Mouse (Mus musculus) adipocyte (in vitro differentiated cells): ENCODE measurements at regions not wholly inside any gene's neighbourhood (a gene's known extent, or its start where the extent isn't known, plus 50 kb on each side); places are given as distances from the start of the nearest gene placed in this dataset.
"Not testable (repeated sequence)": the region's sequence is repeated elsewhere in the genome, so short reads cannot be mapped to it uniquely, and the experiment has no call there.

Experiments used
- DNase-seq: peaks from one replicate; pipeline ENCODE4 v3.0.0-alpha.2; 2016; ENCODE audit warnings: low spot score

- not testable (repeated sequence) for DNase-seq
Observed at GRCm38 (mm10) chrX:4530652-4531051, 160.2 kb downstream of the Btbd35f17 start.

- not testable (repeated sequence) for DNase-seq
Observed at GRCm38 (mm10) chrX:4543981-4544380, 173.5 kb downstream of the Btbd35f17 start.

GRCm38 (mm10) chrX:4548879-4549278 lies 178.4 kb downstream of the Btbd35f17 start:
- DNase-seq: peak; percentile 1
